Mouse (Mus musculus) urinary bladder, postnatal 25 days (tissue): ENCODE measurements around the gene Plekhf1.

Experiments used
- DNase-seq: peaks from one replicate; pipeline ENCODE4 v3.0.0; 2022; ENCODE audit warnings: low spot score

Gene Plekhf1

GRCm38 (mm10) chr7:38227900-38228298 is at the start of gene Plekhf1:
Gene Plekhf1 (minus strand): TSS chr7:38228016.
- DNase-seq: peak; percentile 94

GRCm38 (mm10) chr7:38272551-38272950 is 44.7 kb upstream of the Plekhf1 start:
- no peak for DNase-seq

GRCm38 (mm10) chr7:38271859-38272258 is 44.0 kb upstream of the Plekhf1 start:
- DNase-seq: no peak

DNA sequence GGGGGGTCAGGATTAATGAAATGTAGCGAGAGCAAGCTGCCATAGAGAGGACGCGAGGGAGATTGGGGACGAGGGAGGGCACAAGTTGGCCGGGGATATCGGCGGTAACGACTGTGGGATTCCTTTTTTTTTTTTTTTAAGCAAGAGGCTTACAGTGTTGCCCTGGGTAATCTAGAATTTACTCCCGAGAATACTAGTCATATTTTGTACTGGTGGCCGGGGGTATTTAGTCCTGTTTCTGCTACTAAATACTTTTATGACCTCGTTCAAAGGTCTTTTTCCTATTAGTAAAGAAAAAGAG is 43.6 kb upstream of the Plekhf1 start:
- DNase-seq: no peak

- DNase-seq: peak; percentile 90
These were observed 43.1 kb upstream of the Plekhf1 start, which contains the start of gene Pop4 for GRCm38 (mm10) chr7:38270703-38271510. Gene Pop4 (minus strand): TSS chr7:38271423.

DNA sequence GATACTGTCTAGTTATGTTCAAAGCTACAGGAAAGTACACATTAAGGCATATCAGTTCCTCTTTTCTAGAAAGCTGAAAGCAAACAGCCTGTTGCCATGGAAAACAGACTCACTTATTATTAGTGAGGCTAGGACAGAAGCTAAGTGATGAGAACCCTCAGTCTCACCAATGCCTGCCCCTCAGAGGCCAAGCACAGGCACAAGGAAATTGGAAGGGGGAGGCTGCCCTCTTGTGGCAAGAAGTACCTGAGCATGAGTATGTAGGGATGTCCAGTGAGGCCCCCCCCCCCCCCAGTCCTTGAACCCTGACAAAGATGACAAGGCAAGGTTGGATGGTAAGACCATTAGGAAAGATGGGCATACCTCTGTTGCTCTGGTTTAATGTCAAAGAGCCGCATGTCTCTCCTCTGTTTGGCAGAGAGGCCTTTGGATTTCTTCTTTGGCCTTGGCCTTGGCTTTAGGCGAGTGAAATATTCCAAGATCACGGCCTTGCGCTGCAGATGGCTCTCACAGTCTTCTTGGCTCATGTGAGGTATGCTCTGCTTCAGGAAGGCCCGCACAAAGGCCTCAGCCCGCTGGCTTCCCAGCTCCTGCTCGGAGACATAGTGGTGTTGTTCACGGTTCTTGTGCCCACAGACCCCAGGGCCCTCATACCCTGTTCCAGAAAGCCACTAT is 39.3 kb upstream of the Plekhf1 start:
- DNase-seq: peak; percentile 23

DNA sequence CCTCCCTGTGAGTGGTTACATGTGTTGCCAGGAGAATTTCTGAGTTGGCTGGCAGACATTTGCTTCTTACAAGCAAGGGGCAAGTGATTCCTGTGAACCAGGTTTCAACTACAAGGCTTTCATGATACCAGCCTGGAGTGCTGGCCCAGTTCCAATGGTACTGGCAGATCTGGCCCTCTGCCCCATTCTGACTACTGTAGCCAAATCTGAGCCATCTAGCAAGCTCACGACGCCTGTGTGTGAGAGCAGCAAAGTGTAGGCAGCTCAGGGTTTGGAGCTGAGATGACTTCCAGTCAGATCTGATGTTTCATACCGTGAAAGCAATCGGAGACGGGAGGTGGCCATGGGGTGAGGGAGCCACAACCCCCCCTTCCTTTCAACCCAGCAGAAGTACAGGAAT is 34.6 kb upstream of the Plekhf1 start:
- no peak for DNase-seq

GRCm38 (mm10) chr7:38259631-38260030 is 31.8 kb upstream of the Plekhf1 start:
- DNase-seq: no peak

DNA sequence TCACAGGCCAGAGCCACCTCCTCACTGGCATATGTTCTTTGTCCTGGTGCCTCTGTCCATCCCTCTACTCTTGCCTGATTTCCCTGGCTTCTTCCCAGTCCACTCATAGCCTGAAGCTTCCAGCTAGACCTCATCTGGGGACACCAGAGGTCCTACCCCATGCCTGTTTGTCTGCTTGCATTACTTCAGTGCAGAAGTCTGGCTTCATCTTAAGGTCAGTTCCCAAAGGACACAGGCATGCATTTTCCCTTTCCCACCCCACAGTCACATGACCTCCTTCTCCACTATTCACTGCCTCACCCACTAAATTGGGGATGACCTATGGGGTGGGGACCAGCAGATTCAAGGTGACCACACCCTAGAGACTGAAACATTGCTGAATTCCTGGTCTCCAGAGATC is 25.6 kb upstream of the Plekhf1 start:
- no peak for DNase-seq

GRCm38 (mm10) chr7:38251494-38252216 is 23.8 kb upstream of the Plekhf1 start:
- no peak for DNase-seq

GRCm38 (mm10) chr7:38242417-38242816 is 14.6 kb upstream of the Plekhf1 start:
- no peak for DNase-seq

GRCm38 (mm10) chr7:38237140-38237539 is 9.3 kb upstream of the Plekhf1 start:
- no peak for DNase-seq

GRCm38 (mm10) chr7:38236400-38237105 is 8.7 kb upstream of the Plekhf1 start:
- no peak for DNase-seq

DNA sequence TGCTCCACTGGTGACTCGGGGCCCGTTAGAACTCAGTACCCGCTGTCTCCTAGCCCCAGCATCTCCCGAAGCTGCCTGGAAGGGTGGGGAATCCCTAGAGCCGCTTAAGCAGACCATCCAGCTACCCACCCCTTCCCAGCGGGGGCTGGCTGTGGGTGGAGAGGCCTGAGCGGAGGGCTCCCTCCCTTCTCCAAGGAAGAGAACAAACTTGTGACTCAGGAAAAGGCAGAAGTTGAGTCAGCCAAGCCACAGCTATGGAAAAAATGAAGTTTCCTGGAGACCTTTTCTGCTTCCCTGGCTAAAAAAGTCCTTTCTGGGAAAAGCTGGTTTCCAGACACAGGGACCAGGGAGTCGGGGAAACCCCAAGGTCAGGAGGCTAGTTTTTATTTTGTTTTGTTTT is 2.5 kb upstream of the Plekhf1 start:
- DNase-seq: no peak

- no peak for DNase-seq
These were observed 513 bp upstream of the Plekhf1 start for GRCm38 (mm10) chr7:38228329-38228728.

GRCm38 (mm10) chr7:38227181-38227899 is 476 bp downstream of the Plekhf1 start:
- peak; percentile 80 for DNase-seq

- no peak for DNase-seq
These were observed 1.6 kb downstream of the Plekhf1 start for GRCm38 (mm10) chr7:38226226-38226625.

GRCm38 (mm10) chr7:38224577-38225369 is 3.0 kb downstream of the Plekhf1 start:
- no peak for DNase-seq

DNA sequence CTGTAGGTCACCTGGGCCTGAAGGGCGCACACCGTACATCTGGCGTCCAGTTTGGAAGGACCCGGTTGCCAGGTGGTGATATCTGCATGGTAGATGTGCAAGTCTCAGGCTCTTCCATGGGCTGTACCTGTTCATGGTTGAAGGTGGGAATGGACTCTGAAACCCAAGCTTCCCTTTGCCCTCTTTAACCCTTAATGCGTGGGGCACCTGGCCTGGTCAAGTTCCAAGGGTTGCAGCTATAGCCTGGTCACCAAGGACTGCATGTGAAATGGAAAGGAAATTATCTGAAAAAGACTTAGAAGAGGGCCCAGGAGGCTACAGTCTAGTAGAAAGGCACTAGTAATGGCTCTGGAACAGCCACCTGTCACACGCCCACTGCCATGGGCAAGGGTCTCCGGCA is 7.0 kb downstream of the Plekhf1 start:
- no peak for DNase-seq

GRCm38 (mm10) chr7:38219526-38219925 is 8.3 kb downstream of the Plekhf1 start:
- DNase-seq: no peak
